Mouse (Mus musculus): Measurements from ENCODE around the gene Btg4.

Gene Btg4

DNA sequence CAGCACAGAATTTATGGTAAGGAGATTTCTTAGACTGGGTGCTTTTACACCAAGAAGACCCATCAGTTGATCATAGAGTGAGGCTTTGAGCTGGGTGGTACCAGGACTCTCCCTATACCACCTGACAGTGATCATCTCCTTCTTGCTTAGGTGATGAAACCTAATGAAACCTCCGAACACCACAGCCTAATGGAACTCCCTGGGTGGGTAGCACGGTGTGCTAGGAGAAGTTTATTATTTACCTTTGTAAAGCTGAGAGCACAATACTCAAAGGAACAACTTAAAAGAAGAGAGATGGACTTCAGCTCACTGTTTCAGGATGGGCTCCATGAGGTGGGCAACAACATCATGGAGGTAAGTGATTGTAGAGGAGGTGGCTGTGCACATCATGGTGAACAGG is at the start of gene Btg4:
TSS of gene Btg4 (plus strand) at position 301 of the 400 bp plus-strand sequence.
- no peak for DNase-seq (ENCODE audit: low read depth, low spot score)

DNA sequence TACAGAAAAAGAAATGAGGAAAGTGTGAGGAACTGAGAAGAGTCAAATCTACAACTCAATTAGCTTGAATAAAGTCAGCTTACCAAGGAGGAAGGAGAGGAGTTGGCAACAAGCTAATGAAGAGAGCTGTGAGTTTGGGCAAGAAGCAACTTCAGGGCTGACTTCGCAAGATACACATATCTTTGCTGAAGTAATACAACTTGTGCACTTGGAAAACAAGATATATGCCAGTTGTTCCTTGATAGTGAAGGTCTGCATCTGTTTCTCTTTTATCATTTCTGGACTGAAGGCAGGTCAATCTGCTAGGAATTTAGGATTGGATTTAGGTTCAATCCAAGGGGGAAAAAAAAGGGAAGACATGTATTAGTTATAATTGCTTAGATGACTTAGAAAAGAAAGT is 47.1 kb upstream of the Btg4 start:
- DNase-seq (ENCODE audit: low read depth, low spot score): no peak

DNA sequence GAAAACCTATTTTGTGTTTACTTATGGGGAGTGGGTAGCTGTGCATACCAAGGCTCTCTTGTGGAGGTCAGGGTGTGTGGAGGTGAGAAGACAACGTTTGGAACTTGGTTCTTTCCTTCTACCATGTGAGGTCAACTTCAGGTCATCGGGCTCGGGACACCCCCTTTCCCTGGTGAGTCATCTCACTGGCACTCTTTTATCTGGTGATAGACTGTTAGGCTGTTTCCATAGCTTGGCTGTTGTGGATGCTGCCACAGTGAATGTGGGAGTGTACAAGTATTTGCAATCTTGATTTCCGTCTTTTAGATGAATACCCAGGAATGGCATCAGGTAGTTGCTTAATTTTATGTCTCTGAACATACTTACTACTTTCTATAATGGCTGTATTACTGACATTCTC is 45.0 kb upstream of the Btg4 start:
- DNase-seq (ENCODE audit: low read depth, low spot score): no peak

DNA sequence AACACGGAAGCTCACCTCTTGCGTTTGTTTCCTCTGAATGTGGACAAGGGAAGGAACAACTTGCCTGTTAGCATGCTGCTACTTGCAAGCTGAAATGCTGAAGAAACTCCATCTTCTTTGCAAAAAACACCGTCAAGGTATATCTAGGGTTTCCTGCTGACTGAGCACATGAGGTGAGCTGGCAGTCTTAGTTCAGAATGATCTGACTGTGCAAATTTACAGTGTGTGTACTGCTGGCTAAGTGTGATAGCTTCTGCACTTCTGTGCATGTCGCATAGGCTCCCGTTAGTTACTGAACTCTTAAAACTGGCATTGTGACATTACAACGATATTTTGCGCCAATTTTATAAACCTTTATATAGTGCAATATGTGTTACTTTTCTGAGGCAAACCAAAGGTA is 41.0 kb upstream of the Btg4 start:
- DNase-seq (ENCODE audit: low read depth, low spot score): no peak

DNA sequence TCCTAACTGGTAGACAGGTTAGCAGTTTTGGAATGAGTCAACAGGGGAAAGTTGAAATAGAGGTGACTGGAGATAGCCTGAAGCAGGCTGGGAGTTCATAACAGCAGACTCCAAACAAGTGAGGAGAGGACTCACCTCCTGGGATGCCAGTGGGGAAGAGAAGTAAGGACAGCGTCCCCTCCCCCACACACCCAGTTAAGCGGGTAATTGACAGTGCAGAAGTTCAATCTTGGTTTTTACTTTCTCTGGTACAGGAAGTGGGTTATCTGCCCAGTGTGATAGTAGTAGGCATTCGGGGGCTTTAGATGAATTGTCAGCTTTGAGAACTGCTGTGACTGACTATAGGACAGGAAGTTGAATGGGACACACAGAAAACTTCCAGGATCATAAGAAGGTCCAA is 40.4 kb upstream of the Btg4 start:
- DNase-seq (ENCODE audit: low read depth, low spot score): no peak

DNA sequence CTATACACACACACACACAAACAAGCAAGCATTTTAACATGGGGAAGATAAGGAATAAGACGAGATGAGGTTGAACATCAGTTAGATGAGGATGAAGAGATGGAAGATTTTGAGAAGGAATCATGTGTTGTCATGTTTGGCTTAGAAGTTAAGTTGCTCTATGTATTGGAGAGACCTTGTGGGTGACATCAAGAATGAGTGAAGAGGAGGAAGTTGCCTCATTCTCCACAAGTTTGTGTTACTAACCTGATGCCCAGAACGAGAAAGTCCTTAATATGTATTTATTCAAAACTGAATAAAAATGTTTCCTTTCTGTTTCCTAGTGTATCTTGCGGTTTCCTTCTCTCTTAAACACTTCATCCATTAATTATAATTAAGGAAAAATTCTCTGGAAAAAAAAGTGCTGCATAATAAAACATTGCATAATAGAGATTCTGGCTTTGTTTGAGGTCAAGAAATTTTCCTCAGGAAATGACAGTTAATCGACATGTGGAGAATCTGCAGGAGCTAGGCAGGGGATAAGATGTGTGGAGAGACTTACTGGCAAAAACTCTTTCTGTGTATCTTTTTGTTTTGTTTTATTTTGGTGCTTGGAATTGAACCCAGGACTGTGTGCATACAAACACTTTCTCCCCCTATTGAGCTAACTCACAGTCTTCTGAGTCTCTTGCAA is 39.4 kb upstream of the Btg4 start:
- DNase-seq (ENCODE audit: low read depth, low spot score): no peak

DNA sequence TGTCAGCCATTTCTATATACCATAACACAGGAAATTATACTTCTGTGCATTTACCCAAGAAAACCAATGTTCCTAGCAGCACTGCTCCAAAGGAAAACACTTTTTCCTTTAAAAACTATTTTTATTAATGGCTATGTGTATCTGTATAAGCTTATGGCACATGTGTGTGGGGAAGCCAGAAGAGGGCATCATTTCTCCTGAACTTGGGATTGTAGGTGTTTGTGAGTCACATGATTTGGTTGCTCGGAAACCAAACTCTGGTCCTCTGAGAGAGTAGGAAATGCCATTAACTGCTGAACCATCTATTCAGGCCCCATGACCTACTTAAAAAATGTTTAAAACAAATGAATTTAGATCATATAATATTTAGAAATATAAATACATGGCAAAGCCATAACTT is 33.7 kb upstream of the Btg4 start:
- no peak for DNase-seq (ENCODE audit: low read depth, low spot score)

DNA sequence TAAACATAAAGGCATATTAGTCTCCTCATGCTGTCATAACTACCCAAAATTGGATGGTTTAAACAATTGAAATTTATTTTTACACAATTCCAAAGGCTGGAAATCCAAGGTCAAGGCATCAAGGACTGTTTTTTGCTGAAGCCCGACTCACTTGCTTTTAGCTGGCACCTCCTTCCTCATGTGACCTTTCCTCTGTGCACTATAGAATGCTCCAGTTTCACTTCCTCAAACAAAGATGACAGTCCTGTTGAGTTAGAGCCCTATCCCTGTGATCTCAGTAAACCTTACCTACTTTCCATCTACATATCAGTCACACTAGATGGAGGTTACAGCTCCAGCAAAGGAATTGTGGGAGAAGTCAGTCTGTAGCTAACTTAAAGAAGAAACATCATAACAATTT is 30.6 kb upstream of the Btg4 start:
- DNase-seq (ENCODE audit: low read depth, low spot score): no peak

DNA sequence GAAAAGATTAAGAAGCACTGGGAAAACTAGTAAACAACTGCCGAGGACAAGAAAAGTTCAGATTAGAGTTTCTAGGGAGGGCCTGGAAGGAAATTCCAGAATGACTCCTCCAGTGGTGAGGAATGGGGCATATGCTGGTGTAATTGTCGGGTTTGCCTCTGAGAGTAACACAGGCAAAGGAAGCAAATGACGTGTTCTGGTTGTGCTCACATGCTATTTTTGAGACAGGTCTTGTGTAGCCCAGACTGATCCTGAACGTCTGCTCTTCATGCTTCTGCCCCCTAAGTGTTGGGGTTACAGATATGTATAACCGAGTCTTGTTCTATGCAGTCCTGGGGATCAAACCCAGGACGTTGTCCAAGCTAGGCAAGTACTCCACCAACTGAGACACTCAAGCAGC is 29.1 kb upstream of the Btg4 start:
- DNase-seq (ENCODE audit: low read depth, low spot score): no peak

DNA sequence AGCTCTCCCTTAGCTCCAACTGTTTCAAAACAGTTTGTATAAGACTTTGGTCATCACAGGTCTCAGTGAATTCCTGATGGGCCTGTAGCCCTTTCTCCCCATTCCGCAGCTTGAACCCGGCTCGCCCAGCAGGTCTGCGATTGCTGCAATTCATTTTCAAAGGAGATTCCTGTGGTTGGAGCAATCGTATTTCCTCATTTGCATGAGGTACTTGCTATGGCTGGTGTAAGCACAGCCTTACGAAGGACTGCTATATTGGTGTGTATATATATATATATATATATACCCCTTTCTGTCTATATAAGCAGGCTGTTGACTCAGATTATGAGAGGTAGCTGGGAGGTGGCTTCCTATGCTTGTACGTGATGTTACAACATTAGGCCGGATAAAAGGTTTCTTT is 28.4 kb upstream of the Btg4 start:
- DNase-seq (ENCODE audit: low read depth, low spot score): no peak

DNA sequence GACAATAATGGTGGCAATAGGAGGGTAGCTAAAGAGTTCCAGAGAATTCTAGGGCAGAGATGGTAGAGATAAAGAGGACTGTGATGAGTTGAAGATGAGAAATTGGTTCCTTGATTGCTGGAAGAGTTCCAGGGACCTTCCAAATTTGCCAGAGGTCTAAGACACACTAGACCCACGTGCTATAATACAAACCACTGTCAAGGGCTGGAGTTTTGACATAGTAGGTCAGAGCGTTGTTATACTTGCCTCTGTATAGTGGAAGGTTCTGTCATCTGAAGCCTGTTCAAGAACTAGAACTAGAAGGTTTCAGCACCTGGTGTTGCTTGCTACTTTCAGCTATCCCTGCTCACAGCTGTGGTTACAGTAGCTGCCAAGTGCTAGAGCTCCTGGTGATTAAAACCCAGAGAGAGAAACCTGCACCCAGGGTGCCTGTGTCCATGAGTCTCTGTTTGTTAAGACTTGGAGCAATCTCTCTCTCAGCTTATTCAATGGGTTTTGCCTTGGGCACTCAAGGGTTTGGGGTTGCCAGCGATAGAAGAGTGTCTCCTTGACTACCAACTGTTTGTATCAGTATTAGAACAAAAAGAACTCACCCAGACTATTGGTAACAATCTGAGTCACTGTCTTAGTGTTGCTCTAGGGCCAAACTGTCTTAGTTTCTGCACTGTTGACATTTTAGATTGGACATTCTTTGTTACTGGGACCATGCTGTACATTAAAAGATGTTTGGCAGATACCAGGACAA is 27.7 kb upstream of the Btg4 start:
- DNase-seq (ENCODE audit: low read depth, low spot score): no peak

DNA sequence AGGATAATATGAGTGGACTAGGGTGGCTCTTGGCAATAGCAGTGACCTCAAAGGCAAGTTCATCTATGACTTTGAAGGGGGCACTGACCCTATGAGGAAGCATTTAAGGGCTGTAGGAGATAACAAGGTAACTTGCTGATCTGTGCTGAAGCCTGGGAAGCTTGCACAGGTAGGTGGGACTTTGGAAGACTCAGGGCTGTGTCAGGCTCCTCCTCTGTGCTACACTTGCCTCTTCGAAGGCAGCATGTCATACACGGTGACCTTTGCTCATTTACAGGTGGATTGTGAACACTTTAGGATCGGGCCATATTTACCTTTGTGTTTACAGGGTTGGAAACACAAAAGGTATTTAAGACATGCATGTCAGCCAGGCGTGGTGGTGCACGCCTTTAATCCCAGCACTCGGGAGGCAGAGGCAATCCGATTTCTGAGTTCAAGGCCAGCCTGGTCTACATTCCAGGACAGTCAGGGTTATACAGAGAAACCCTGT is 19.2 kb upstream of the Btg4 start:
- DNase-seq (ENCODE audit: low read depth, low spot score): no peak

DNA sequence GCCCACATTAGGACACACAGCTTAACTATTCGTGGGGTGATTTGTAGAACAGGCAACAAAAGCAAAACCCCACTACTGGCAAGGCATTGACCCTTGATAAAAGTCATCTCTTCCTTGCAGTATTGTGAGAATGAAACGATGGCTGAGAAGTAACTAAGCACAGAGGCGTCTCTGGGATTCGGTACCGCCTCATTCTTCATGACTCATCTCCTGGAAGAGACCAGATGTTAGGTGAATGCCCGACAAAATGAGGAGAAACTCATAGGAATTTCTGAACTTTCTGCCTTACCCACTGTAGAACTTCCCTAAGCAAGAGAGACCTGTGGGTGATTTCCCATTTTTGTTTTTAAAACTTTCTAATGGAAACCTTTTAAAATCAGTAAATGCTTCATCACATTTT is 18.6 kb upstream of the Btg4 start:
- no peak for DNase-seq (ENCODE audit: low read depth, low spot score)

DNA sequence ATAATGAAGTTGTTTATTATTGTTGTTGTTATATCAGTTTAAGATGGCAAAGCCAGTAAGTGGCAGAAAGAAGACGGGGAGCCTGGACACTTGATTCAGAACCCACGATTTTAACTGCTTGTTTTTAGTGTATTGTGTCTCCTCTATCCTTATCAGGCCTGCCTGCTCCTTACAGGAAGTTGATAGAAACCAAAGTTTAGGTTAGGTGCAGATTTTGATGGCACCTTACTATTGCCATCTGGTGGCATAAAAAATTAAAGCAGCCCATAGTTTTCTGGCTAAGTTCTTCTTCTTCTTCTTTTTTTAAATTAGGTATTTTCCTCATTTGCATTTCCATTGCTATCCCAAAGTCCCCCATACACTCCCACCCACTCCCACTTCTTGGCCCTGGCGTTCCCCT is 8.5 kb upstream of the Btg4 start:
- DNase-seq (ENCODE audit: low read depth, low spot score): no peak

DNA sequence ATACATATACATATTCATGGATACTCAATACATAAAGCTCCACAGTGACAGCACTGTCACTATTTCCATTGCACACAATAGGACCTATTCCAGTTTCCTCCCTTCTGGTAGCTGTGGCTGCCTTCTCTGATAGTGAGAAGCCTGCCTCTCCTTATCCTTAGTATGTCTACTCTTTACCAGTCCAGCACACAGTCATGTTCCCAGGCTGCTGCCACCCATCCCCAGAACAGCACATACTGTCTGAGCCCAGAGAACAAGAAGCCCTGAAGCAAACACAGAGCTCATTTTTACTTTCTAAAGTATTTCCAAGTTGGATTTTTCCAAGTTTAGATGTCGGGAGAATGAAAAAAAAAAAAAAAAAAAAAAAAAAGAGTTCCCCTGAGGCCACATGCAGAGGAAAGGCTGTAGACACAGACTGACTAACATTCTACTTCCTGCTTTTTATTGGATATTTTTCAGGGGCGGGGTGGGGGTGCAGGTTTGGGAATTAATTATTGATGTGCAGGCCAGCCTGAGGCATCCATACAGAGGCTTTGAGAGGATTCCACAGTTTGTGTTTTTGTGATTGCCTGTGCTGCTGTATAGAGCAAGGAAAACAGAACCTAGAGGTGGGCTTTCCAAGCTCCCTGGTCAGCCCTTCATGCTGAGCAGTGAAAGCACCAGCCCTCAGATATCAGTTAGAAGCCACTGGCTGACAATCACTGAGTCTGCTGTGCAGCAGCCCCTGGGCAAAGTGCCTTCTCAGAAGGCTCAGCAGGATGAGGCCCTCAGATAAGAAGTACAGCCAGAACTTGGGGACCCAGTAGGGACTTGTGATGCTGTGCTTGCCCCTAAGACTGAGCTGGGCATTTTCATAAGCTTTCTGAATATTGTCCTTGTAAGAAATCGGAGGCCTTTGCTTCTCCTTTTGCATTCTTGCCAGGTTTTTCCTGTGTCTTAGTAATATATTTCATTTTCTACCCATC is 4.1 kb upstream of the Btg4 start:
- no peak for DNase-seq (ENCODE audit: low read depth, low spot score)

DNA sequence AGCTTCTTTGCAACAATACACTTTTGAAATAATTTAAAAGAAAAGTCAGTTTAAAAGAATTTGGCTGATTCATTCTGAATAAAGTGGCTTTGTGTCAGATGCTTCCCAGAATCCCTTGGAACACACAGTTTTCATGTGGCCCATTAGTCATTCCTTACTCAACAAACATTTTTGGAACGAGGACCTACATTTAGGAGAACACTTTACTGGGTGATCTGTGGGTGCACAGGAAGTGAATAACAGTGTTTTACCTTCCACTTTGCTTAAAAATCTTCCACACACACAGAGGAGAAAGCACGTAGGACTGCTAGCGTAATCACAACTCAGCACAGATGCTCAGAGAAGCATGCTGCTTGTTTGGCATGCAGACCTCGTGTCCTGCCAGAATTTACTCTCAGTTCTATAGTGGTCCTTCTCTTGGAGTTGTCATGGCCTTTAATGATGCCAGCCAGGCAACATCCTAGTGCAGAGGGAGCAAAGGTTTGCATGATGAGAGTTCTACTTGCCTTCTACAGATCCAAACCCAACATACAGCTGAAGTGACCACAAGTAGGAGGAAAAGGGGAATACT is 1.7 kb upstream of the Btg4 start:
- DNase-seq (ENCODE audit: low read depth, low spot score): peak; percentile 74

DNA sequence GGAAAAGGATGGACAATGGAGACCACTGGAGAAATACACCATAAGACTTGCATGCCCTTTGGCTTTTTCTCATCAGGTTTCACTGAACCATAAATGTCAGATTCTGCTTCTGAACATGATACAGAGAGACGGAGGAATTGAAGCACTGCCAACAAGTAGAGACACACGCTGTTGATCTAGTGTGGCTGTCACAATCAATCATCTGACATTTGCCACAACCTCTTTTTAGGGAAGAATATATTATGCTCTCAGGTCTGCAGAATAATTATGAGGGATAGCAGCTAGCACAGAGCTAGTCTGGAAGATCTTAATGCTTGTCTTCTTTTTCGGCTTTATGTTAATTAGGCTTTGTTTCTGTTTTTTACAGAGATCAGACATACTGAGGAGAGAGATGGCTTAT is 7.5 kb downstream of the Btg4 start:
- no peak for DNase-seq (ENCODE audit: low read depth, low spot score)

DNA sequence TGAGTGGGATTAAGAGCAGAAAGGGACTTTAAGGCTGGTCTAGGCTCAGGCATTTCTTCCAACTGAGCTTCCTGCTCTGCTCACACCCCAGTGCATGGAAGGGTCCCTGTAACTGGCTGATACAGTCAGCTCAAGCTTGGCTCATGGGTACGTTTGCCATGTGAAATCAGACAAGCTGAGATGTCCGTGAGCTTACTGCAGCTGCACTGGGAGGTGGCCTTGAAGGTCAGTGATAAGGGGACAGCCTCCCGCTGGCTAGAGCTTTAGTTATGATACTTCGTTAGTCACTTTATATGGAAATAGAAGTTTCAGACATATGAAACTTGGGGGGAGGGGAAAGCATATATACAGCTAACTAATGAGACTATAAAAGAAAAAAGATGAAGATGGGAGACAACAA is 10.1 kb downstream of the Btg4 start:
- DNase-seq (ENCODE audit: low read depth, low spot score): no peak

DNA sequence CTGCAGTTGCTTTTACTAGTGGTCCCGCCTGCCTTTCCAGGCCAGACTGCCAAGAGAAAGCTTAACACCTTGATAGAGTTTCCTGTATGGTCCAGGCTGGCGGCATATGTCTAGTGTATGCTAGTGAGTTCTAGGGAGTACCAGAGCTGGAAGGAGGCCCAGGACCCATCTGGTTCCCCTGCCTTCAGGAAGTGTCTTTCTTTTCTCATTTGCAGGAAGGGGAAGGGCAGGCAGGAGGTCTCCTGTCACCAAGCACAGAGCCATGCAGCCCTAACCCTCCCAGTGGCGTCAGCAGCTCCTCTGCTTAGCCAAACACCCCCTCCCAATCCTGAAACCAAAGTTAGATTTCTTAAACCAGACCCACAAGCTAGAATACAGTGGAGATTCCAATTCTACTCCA is 15.1 kb downstream of the Btg4 start:
- peak; percentile 31 for DNase-seq (ENCODE audit: low read depth, low spot score)

DNA sequence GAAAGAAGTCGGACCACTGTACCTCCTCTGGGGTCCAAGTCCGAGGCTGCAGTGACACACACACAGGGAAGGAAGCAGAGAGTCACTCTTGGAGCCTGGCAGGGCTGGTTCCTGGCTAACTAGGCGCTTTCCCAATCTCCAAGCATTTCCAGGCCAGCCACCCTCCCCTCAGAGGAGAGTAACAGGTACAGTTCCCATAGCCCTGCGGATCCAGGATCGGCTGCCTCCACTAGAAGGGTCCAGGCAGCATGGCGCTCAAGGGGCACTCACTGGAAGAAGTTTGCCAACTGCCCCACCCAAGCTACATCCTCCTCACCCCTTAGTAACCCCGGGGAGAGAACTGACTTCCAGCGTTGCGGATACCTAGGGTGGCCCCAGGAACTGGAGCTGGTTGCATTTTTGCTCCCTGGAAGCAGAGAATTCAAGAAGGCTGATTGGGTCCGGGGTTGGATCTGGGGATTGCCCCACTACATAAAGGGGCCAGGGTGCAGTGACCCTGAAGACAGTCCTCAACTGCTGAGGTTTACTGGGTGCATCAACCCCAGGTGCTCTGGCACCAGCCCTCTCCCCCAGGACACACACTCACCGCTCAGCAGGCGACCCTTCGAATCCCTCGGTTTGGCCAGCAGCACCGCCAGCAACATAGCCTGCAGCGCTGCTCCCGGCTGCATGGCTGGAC is 15.7 kb downstream of the Btg4 start:
- DNase-seq (ENCODE audit: low read depth, low spot score): no peak

DNA sequence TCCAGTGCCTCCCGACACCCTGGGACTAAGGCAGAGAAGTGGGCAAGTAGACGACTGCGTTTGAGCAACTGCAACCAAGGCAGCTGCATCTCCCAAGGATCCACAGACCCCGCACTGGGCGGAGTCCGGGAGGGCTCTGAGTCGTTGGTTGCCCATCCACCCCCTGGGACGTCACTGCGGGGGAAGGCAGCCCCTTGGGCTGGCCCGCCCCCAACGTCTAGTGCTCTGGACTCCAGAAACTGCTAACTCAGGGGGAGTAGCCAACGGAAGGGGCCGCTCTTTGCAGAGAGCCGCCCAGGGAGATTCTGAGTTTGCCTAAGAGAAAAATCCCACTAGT is 16.2 kb downstream of the Btg4 start, which contains the start of gene Layn:
TSS of gene Layn (minus strand) at position 116 of the 337 bp plus-strand sequence.
- DNase-seq (ENCODE audit: low read depth, low spot score): no peak

Data from telencephalon, adult 2 months (tissue).